Mouse (Mus musculus): ENCODE data around the gene Clspn.

DNA sequence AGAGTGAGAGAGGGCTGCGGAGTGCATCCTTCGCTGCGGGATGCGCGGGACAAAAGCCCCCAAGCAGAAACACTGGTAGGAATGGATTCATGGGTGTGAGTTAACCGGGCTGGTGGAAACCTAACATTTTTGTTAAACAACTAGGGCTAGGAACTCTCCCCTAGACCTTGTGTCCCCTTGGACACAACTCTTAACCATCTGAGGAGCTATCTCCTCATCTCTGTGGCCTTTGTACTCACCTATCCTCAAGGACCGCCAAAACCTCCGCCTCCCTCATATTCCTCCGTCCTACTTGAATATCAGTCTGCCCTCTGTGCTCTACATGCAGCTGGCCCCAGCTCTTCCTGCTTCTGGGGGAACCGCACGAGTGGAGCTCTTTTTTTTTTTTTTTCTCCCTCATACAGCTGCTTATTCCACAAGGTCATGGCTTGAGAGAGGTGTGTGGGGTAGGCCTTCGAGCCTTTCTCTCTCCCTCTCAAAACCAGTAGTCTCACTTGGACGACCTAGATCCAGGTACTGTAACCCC lies 63.7 kb downstream of the Clspn start:
- no peak for TF ChIP-seq EP300 (IDR thresholded peaks at IDR 0.05; ENCODE audit: low read depth)
- no peak for TF ChIP-seq CTCF (IDR thresholded peaks at IDR 0.05; ENCODE audit: low read depth)

Measured in liver, embryonic 14.5 days (tissue).